Mouse (Mus musculus) yolk sac, embryonic 10.5 days (tissue): Measurements from ENCODE around the gene Pip4k2a.

Source experiments
- DNase-seq: peaks from one replicate; pipeline ENCODE4 v3.0.0-alpha.2; 2017; ENCODE audit warnings: low spot score

The Pip4k2a gene

GRCm38 (mm10) chr2:18979675-18980074 lies 18.3 kb downstream of the Pip4k2a start:
- no peak for DNase-seq

- DNase-seq = no peak
Observed at GRCm38 (mm10) chr2:18979046-18979445, 18.9 kb downstream of the Pip4k2a start.

- no peak for DNase-seq
Observed at GRCm38 (mm10) chr2:18977201-18977805, 20.6 kb downstream of the Pip4k2a start.

- no peak for DNase-seq
Observed at GRCm38 (mm10) chr2:18976175-18976574, 21.8 kb downstream of the Pip4k2a start.

GRCm38 (mm10) chr2:18974882-18975645 lies 22.9 kb downstream of the Pip4k2a start:
- DNase-seq = no peak

GRCm38 (mm10) chr2:18971564-18971963 lies 26.4 kb downstream of the Pip4k2a start:
- no peak for DNase-seq

- no peak for DNase-seq
Observed at GRCm38 (mm10) chr2:18970461-18970860, 27.5 kb downstream of the Pip4k2a start.

- DNase-seq = no peak
Observed at GRCm38 (mm10) chr2:18969066-18969681, 28.8 kb downstream of the Pip4k2a start.

- no peak for DNase-seq
Observed at GRCm38 (mm10) chr2:18967451-18968063, 30.4 kb downstream of the Pip4k2a start.

- DNase-seq = no peak
Observed at GRCm38 (mm10) chr2:18966566-18966965, 31.4 kb downstream of the Pip4k2a start.

GRCm38 (mm10) chr2:18965950-18966349 lies 32.0 kb downstream of the Pip4k2a start:
- DNase-seq = no peak

GRCm38 (mm10) chr2:18965108-18965507 lies 32.8 kb downstream of the Pip4k2a start:
- no peak for DNase-seq

GRCm38 (mm10) chr2:18963286-18964040 lies 34.5 kb downstream of the Pip4k2a start:
- no peak for DNase-seq

- no peak for DNase-seq
Observed at GRCm38 (mm10) chr2:18962502-18962901, 35.4 kb downstream of the Pip4k2a start.

- no peak for DNase-seq
Observed at GRCm38 (mm10) chr2:18960376-18960973, 37.5 kb downstream of the Pip4k2a start.

- DNase-seq = no peak
Observed at GRCm38 (mm10) chr2:18959558-18959957, 38.4 kb downstream of the Pip4k2a start.

GRCm38 (mm10) chr2:18959008-18959407 lies 38.9 kb downstream of the Pip4k2a start:
- no peak for DNase-seq

- no peak for DNase-seq
Observed at GRCm38 (mm10) chr2:18958501-18958900, 39.4 kb downstream of the Pip4k2a start.

- no peak for DNase-seq
Observed at GRCm38 (mm10) chr2:18958044-18958443, 39.9 kb downstream of the Pip4k2a start.

- DNase-seq = no peak
Observed at GRCm38 (mm10) chr2:18957459-18957858, 40.5 kb downstream of the Pip4k2a start.

- no peak for DNase-seq
Observed at GRCm38 (mm10) chr2:18956945-18957344, 41.0 kb downstream of the Pip4k2a start.

GRCm38 (mm10) chr2:18956424-18956823 lies 41.5 kb downstream of the Pip4k2a start:
- no peak for DNase-seq
